Mouse (Mus musculus): Measurements from ENCODE around the gene Dlg2.

Dlg2 gene

DNA sequence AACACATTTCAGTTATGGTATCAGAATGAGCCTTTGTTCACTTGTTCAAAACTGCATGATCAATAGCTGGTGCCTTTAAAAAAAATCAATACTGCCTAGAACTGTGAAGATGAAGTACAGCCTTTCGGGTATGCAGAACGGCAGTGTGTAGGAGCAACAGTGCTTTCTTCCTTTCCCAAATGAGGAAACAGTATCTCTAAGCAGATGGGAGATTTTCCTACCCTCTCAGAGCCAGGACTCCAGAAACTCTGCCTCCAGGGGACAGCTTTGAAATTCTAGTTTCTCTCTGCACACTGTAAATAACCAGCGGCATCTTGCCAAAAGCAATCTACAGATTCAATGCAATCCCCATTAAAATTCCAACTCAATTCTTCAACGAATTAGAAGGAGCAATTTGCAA lies 1801.2 kb downstream of the Dlg2 start:
- no peak for DNase-seq (ENCODE audit: low spot score in 2 of 2)

GRCm38 (mm10) chr7:92280925-92281324 lies 1804.5 kb downstream of the Dlg2 start:
- no peak for DNase-seq (ENCODE audit: low spot score in 2 of 2)

DNA sequence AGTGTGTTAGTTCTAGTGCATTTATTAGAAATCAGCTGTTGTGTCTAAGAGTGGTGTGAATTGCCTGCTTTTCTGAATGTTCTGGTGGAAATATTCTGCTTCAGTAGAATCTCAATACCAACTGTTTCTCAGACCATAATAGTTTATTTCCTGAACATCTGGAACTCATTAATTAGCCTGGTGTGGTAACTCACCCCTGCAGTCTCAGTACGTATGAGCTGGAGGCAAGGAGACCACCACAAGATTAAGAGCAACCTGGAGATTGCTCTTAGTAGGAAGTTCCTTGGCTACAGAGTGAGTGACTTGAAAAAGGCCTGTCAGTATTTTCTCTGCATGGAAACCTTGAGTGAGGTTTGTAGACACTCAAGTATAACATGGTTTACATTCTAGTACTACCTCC lies 1810.6 kb downstream of the Dlg2 start:
- DNase-seq (ENCODE audit: low spot score in 2 of 2): no peak

- DNase-seq (ENCODE audit: low spot score in 2 of 2): no peak
Observed at GRCm38 (mm10) chr7:92288814-92289213, 1812.3 kb downstream of the Dlg2 start.

- no peak for DNase-seq (ENCODE audit: low spot score in 2 of 2)
Observed at GRCm38 (mm10) chr7:92292918-92293518, 1816.5 kb downstream of the Dlg2 start.

GRCm38 (mm10) chr7:92301046-92301445 lies 1824.6 kb downstream of the Dlg2 start:
- no peak for DNase-seq (ENCODE audit: low spot score in 2 of 2)

- DNase-seq (ENCODE audit: low spot score in 2 of 2): no peak
Observed at GRCm38 (mm10) chr7:92307634-92308033, 1831.2 kb downstream of the Dlg2 start.

DNA sequence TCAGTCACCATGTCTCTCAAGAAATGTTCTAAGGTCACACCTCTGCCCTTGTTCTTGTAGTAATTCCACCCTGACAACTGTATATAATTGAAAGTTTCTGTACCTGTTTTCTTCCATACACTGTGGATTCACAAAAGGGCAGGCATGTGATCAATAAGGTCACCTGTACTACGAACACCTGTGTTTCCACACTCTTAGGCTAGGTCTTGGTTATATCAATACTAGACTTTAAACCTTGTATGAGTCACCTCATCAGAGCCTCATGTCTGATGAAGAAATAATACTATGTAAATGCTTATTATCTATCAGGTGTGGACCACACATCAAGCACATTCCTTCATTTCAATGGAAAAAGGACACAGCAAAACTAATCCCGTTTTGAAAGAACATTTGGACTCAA lies 1831.7 kb downstream of the Dlg2 start:
- no peak for DNase-seq (ENCODE audit: low spot score in 2 of 2)

- DNase-seq (ENCODE audit: low spot score in 2 of 2): no peak
Observed at GRCm38 (mm10) chr7:92316389-92316788, 1839.9 kb downstream of the Dlg2 start.

DNA sequence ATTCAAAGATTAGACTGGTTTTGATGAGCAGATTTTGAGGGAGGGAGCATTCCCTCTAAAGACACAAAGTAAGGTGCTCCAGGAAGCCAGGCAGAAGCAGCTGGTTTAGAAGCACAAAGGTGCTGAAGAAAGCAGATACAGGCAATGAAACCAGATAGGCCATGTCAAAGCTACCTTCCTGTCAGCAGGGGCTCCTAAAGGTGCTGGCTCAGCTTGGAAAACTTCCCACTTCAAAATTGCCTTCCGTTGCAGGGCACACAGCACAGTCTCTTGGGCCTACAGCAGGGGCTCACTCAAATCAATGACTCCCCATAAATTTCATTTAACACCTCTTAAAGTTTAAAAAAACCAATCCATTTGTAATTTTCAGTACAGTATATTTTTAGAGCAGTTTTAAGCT lies 1843.0 kb downstream of the Dlg2 start:
- no peak for DNase-seq (ENCODE audit: low spot score in 2 of 2)

GRCm38 (mm10) chr7:92320181-92320580 lies 1843.7 kb downstream of the Dlg2 start:
- DNase-seq (ENCODE audit: low spot score in 2 of 2): no peak

DNA sequence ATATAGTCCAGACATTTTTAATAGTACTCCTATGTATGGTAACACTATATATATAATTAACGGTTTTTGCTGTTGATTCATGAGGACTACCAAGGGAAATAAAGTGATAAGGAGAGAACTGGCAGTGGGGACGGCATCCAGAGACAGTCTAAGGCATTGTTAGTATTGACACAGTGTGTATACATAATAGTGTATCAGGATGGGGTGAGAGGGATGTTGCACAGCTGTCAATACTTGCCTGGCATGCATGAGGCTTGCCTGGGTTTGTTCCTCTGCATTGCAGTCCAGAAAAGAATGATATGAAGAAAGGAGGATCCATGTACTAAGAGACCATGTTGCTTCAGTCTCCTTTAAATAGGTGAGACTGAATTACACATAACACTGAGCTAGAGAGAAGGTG lies 1845.3 kb downstream of the Dlg2 start:
- DNase-seq (ENCODE audit: low spot score in 2 of 2): no peak

DNA sequence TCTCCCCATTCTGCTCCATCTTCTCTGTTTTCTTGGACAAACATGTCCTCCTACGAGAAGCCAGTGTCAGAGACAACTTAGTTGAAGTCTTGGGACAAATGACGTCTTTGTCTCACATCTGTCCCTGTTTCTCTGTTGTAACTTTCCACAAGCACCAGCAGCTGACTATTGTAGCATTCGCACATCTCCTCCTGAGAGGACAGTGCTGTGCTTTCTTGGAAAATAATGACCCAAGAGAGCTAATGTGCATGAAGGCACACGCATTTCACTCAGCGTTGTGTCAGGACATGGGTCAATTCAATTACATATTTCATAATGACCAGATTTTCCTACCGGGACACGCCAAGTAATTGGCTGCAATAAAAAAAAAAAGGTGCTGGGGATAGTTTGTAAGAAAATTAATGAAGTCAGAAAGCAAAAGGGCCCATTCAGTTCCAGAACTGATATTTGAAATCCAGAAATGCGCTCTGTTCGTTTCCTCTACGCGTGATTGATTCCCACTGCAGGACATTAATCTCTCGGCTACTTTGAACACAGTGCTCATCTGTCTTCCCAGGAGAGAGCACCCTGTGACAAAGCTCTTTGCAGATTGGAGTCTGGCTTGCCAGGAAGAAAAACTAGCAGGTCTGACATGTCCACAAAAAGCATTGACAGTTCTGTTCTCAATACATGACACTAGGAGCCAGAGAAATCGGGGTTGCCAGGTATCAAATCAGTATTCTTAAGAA lies 1846.0 kb downstream of the Dlg2 start:
- no peak for DNase-seq (ENCODE audit: low spot score in 2 of 2)

GRCm38 (mm10) chr7:92323710-92324109 lies 1847.2 kb downstream of the Dlg2 start:
- DNase-seq (ENCODE audit: low spot score in 2 of 2): no peak

DNA sequence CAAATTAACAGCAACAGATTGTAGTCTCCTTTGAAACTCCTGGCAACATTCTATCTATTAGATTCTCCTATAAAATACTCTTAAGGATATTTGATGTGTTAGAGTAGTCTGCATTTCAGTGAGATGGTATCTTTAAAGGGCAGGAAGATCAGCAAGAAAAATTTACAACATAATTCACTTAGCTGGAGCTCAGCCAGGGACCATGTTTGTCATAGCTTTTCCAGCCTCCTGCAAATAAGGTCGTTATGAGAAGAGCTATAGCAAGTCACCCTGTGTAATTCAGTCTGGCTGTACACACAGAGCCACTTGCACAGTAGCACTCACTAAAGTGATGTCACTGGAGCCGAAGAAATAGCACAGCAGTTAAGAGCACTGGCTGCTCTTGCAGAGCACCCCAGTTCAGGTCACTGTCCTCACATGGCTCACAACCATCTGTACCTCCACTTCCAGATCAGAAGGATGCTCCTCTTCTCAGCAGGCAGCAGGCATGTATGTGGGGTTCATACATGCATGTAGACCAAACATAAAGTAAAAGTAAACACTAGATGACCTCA lies 1850.9 kb downstream of the Dlg2 start:
- no peak for DNase-seq (ENCODE audit: low spot score in 2 of 2)

GRCm38 (mm10) chr7:92333220-92333898 lies 1856.9 kb downstream of the Dlg2 start:
- DNase-seq (ENCODE audit: low spot score in 2 of 2): no peak

DNA sequence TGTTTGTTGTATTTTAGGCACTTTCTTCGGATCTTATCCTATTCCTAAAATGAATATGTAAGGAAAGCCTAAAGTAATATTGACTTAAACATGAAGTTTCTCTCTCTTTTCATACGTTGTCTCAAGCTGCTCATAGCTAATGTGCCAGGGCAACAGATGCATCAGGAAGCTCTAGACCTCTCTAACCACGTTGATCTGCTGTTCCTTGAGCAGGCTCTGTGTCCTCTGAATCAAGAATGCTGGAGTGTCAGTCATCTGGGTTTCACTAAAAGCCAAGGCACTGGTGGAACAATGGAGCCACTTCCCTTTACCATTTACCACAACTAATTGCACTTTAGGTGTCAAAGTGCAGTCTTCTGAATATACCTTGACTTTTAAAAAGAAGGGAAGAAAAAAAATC lies 1880.1 kb downstream of the Dlg2 start:
- no peak for DNase-seq (ENCODE audit: low spot score in 2 of 2)

DNA sequence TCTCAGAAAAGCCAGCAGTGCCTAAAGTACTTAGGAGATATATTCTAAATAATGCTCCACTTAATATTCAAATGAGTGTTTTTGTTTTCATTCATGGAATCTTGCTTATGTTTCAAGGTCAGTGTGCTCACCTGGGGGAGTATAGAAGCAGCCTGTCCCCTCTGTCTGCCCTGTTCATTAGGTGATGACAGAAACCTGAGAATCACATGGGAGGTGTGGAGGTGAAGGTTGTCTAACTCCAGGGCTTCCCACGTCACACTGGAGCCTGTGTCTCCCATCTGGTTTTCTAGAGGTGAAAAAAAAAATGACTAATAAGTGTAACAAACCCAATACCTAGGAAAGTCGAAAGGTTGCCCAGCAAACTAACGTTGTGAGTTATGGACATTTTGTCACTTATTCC lies 1886.9 kb downstream of the Dlg2 start:
- no peak for DNase-seq (ENCODE audit: low spot score in 2 of 2)

GRCm38 (mm10) chr7:92363800-92364199 lies 1887.3 kb downstream of the Dlg2 start:
- no peak for DNase-seq (ENCODE audit: low spot score in 2 of 2)

DNA sequence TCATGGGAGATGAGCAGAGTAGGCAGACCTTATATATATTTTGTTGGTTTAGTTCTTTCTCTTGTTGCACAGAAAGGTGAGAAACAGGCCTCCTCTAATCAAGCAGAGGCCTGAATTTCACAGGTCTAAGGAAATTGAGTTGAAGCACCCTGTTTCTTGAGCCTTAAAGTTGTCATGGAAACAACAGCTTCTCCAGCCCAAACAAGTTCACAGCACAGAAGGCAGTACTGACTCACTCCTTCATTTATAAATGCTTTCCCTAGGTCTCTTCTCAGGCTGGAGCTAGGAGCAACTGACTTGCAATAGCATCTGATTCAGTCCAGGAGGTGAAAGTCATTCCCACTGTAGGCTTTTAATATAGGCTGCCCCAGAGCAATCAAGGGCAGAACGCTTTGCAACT lies 1890.6 kb downstream of the Dlg2 start:
- DNase-seq (ENCODE audit: low spot score in 2 of 2): no peak

DNA sequence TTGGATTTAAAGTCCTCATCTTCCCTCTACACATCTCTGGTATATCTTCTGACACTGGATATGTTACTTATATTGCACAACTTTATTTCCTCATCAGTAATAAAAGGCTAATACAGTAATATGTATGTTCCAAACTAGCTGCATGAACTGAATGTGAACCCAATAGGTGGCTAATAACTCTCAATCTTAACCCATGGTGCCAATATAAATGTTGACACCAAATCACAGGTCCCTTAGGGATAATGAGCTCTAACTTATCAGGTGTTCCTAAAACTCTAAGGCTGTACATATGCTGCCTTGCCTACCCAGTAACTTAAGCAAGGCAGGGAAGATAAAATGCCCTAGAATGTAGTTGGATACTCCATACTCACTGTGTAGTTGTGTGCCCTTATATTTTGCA lies 1894.0 kb downstream of the Dlg2 start:
- no peak for DNase-seq (ENCODE audit: low spot score in 2 of 2)

- no peak for DNase-seq (ENCODE audit: low spot score in 2 of 2)
Observed at GRCm38 (mm10) chr7:92371638-92372037, 1895.2 kb downstream of the Dlg2 start.

DNA sequence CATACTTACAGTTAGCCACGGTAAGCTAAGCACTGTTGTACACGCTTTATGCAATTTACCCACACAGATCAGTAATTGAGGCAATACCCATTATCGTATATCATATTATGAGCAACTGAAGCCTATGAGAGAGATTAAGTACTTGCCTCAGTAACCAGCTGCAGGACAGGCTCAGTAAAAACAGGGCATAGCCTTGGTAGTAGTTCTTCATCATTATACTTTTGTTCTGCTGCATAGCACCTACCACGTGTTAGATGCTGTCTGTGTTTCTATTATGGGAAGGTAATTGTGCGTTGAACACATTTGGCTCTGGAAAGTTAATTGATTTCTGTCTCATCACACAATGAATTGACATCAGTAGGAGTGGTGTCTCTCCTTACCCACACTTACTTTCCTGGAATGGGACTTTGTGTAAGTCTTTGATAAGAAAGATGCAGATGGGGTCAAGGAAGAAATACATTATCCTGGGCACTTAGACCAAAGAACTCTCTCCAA lies 1897.4 kb downstream of the Dlg2 start:
- DNase-seq (ENCODE audit: low spot score in 2 of 2): no peak
